Mouse (Mus musculus) kidney, postnatal 0 days (tissue): ENCODE measurements at regions not wholly inside any gene's neighbourhood (a gene's known extent, or its start where the extent isn't known, plus 50 kb on each side); places are given as distances from the start of the nearest gene placed in this dataset.
A peak's percentile ranks its signal among the peaks of the same experiment; 100 is the strongest.

Experiments used
- ATAC-seq: fragments of 200-750 bp; cut with Nextera tagmentation; replicated peaks from 2 replicates; pipeline ENCODE4 v1.8.0; 2017; ENCODE audit warnings: low read depth, moderate number of reproducible peaks, moderate TSS enrichment, moderate library complexity; ENCODE audit not compliant: low FRiP score
- DNase-seq: peaks from one replicate; pipeline ENCODE4 v3.0.0-alpha.2; 2016; ENCODE audit warnings: low spot score
- H3K27ac ChIP-seq: fragments of 300-500 bp; sonication (generic); 2 replicates; pipeline ENCODE4 v1.5.1; 2014; ENCODE audit warnings: mild to moderate bottlenecking
- H3K27me3 ChIP-seq: fragments of 300-500 bp; sonication (generic); 2 replicates; pipeline ENCODE4 v1.6.1; 2014; ENCODE audit warnings: low read length, mixed read lengths; ENCODE audit not compliant: insufficient read depth
- H3K36me3 ChIP-seq: fragments of 300-500 bp; sonication (generic); 2 replicates; pipeline ENCODE4 v1.6.1; 2014; ENCODE audit warnings: low read length, mixed read lengths; ENCODE audit not compliant: insufficient read depth
- H3K4me1 ChIP-seq: fragments of 300-500 bp; sonication (generic); replicated peaks from 2 replicates; pipeline ENCODE4 v1.6.1; 2014; ENCODE audit warnings: antibody characterized with exemption, low read length, mixed read lengths; ENCODE audit not compliant: insufficient read depth
- H3K4me2 ChIP-seq: fragments of 300-500 bp; sonication (generic); 2 replicates; pipeline ENCODE4 v1.6.1; 2014; ENCODE audit warnings: mild to moderate bottlenecking, low read length, moderate library complexity, mixed read lengths
- H3K4me3 ChIP-seq: fragments of 300-500 bp; sonication (generic); replicated peaks from 2 replicates; pipeline ENCODE4 v1.5.1; 2014; ENCODE audit warnings: low read depth, low read length
- H3K9ac ChIP-seq: fragments of 300-500 bp; sonication (generic); 2 replicates; pipeline ENCODE4 v1.6.1; 2014; ENCODE audit warnings: low read depth, low read length
- H3K9me3 ChIP-seq: fragments of 300-500 bp; sonication (generic); replicated peaks from 2 replicates; pipeline ENCODE4 v1.6.1; 2016; ENCODE audit warnings: low read length, inconsistent platforms, mixed read lengths
- CTCF ChIP-seq: IDR thresholded peaks from 2 replicates; pipeline ENCODE4 v1.5.1; 2016; ENCODE audit warnings: antibody characterized with exemption, low read depth, mild to moderate bottlenecking, moderate library complexity
- WGBS: fragments of 180-500 bp; shearing (Covaris S2); extraction: QIAGEN DNeasy Blood & Tissue Kit; methylation state at CpG from one replicate; pipeline ENCODE4 v1.1.7; 2014; 5-methylcytosine and 5-hydroxymethylcytosine counted together

- H3K27ac ChIP-seq = no peak overlapping the region
- no peak for TF ChIP-seq CTCF
Observed at GRCm38 (mm10) chrX:11416510-11416909, 88.9 kb downstream of the H2al1j start.

GRCm38 (mm10) chrX:11417861-11418260 lies 90.2 kb downstream of the H2al1j start:
- no peak for TF ChIP-seq CTCF
- Histone ChIP-seq H3K27ac (no peak overlapping the region), H3K9ac (no peak overlapping the region), H3K4me3 (no peak overlapping the region), H3K4me1 (no peaks in the 10 kb centered on the region), H3K9me3 (no peaks in the 10 kb centered on the region), H3K36me3 (no peaks in the 10 kb centered on the region), H3K4me2 (no peak overlapping the region), H3K27me3 (no peaks in the 10 kb centered on the region)
- ATAC-seq (no peak), DNase-seq (no peak)
- 49% methylated on average over 4 of the region's 4 CpGs for WGBS

More at GRCm38 (mm10) chrX:11416510-11416909, 88.9 kb downstream of the H2al1j start:
- no peak for ATAC-seq
- Histone ChIP-seq H3K9me3 (no peaks in the 10 kb centered on the region), H3K27me3 (no peaks in the 10 kb centered on the region), H3K36me3 (no peaks in the 10 kb centered on the region), H3K4me3 (no peak overlapping the region), H3K4me2 (no peak overlapping the region), H3K4me1 (no peaks in the 10 kb centered on the region), H3K9ac (no peak overlapping the region)
- no peak for DNase-seq
- WGBS = 79% methylated on average over 3 of the region's 3 CpGs

- ATAC-seq (no peak), DNase-seq (no peak)
- no peaks in the 10 kb centered on the region for H3K4me1 ChIP-seq
- WGBS = 78% methylated on average over 10 of the region's 10 CpGs
- H3K27me3 ChIP-seq = no peaks in the 10 kb centered on the region
- no peak overlapping the region for H3K4me3 ChIP-seq
- H3K27ac ChIP-seq = no peak overlapping the region
- no peaks in the 10 kb centered on the region for H3K36me3 ChIP-seq
- H3K9me3 ChIP-seq = no peaks in the 10 kb centered on the region
- no peak for TF ChIP-seq CTCF
- H3K9ac ChIP-seq = no peak overlapping the region
- no peak overlapping the region for H3K4me2 ChIP-seq
Observed at GRCm38 (mm10) chrX:11418261-11418660, 90.6 kb downstream of the H2al1j start.

GRCm38 (mm10) chrX:11419162-11419631 lies 91.6 kb downstream of the H2al1j start:
- H3K9ac ChIP-seq = no peak overlapping the region
- ATAC-seq (no peak), DNase-seq (peak; percentile 35)
- H3K27ac ChIP-seq = peak overlapping the region; percentile 42; the same call in 1 of the 2 replicates
- no peak overlapping the region for H3K4me3 ChIP-seq
- H3K4me1 ChIP-seq = no peaks in the 10 kb centered on the region
- H3K36me3 ChIP-seq = no peaks in the 10 kb centered on the region
- WGBS = 59% methylated on average over 5 of the region's 5 CpGs
- no peaks in the 10 kb centered on the region for H3K27me3 ChIP-seq
- no peaks in the 10 kb centered on the region for H3K9me3 ChIP-seq
- no peak for TF ChIP-seq CTCF
- no peak overlapping the region for H3K4me2 ChIP-seq

GRCm38 (mm10) chrX:11432403-11433004 lies 104.9 kb downstream of the H2al1j start:
- DNase-seq (no peak), ATAC-seq (no peak)
- Histone ChIP-seq H3K9ac (no peak overlapping the region), H3K27me3 (no peaks in the 10 kb centered on the region), H3K27ac (no peak overlapping the region), H3K4me1 (no peaks in the 10 kb centered on the region; the same call in 1 of the 2 replicates), H3K9me3 (no peaks in the 10 kb centered on the region), H3K4me2 (no peak overlapping the region), H3K36me3 (no peaks in the 10 kb centered on the region), H3K4me3 (no peak overlapping the region)
- WGBS = 70% methylated on average over 12 of the region's 12 CpGs
- no peak for TF ChIP-seq CTCF

GRCm38 (mm10) chrX:11435338-11435737 lies 107.7 kb downstream of the H2al1j start:
- no peaks in the 10 kb centered on the region for H3K27me3 ChIP-seq
- H3K36me3 ChIP-seq = no peaks in the 10 kb centered on the region
- no peak overlapping the region for H3K4me2 ChIP-seq
- ATAC-seq (no peak), DNase-seq (no peak)
- H3K9ac ChIP-seq = no peak overlapping the region
- no peak for TF ChIP-seq CTCF
- H3K4me1 ChIP-seq = no peaks in the 10 kb centered on the region; the same call in 1 of the 2 replicates
- 74% methylated on average over 6 of the region's 6 CpGs for WGBS
- H3K9me3 ChIP-seq = no peaks in the 10 kb centered on the region
- H3K4me3 ChIP-seq = no peak overlapping the region
- H3K27ac ChIP-seq = no peak overlapping the region
